ENCODE assay signal across 8 mouse cellular contexts in the genomic region with DNA sequence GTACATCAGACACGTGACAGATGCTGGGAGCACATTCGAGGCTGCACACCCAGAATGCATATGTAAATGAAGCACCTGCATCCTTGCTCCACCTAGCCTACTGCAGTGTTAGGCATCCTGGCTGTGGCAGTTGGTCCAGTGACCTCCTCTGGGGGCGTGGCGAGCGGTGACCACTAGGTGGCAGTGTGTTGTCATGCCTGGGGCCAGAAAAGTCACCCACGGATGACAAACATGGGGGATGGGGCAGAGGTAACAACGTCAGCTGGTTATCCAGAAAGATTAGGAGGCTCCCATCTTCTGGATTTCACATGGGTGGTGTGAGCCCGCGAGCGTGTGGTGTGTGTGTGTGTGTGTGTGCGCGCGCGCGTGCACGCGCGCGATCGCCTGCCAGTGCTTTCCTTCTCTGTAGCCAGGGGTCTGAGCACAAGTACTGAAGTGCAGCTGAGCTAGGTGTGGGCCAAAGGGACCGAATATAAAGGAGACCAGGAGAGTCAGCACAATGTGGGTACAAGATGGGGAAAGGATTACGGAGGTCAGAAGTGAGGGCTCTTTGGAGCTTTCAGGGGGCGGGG. TPM values are rescaled to one million over a fixed set of nuclear protein-coding genes. Genes with fewer than 3 reads are reported as not detected.
DNase-seq lines count a peak whose midpoint lies in the region; ATAC-seq and TF ChIP-seq lines count a peak whose summit lies in the region.

No protein-coding gene starts in this region.

- H3K4me2 ChIP-seq in embryonic facial prominence, embryonic 13.5 days: peak overlapping the region; percentile 81
- H3K4me2 ChIP-seq in limb, embryonic 14.5 days (replicated peaks; ENCODE audit: low read depth, low read length, severe bottlenecking): peak overlapping the region; percentile 78
- peak overlapping the region; percentile 69 for H3K4me2 ChIP-seq in midbrain, postnatal 0 days (ENCODE audit: low read depth, low read length, poor library complexity, severe bottlenecking)

- no peaks in the 10 kb centered on the region for H3K9me3 ChIP-seq in embryonic facial prominence, embryonic 13.5 days
- H3K9me3 ChIP-seq in limb, embryonic 14.5 days (ENCODE audit: control insufficient read depth, low read length): no peaks in the 10 kb centered on the region
- no peaks in the 10 kb centered on the region for H3K9me3 ChIP-seq in midbrain, postnatal 0 days (ENCODE audit: low read length)

- peak overlapping the region; percentile 80 for H3K9ac ChIP-seq in embryonic facial prominence, embryonic 13.5 days
- peak overlapping the region; percentile 74 for H3K9ac ChIP-seq in limb, embryonic 14.5 days (ENCODE audit: low read depth, low read length, severe bottlenecking)
- peak overlapping the region; percentile 75 for H3K9ac ChIP-seq in midbrain, postnatal 0 days (replicated peaks; ENCODE audit: low read length, poor library complexity, severe bottlenecking)

- DNase-seq in 3134 (ENCODE audit: extremely low read depth, insufficient read length, low spot score): peak; percentile 86
- peak; percentile 97 for DNase-seq in adrenal gland, postnatal 36 days
- DNase-seq in heart, adult 8-10 months (ENCODE audit: low spot score): peak; percentile 98
- peak; percentile 98 for DNase-seq in kidney, adult 9 months
- peak; percentile 90 for DNase-seq in limb, embryonic 14.5 days (ENCODE audit: low spot score)
- peak; percentile 95 for DNase-seq in midbrain, postnatal 0 days (ENCODE audit: low spot score)
- peak; percentile 90 to 96 for DNase-seq in spleen, postnatal 14 days (ENCODE audit: low spot score in 2 of 2)

- peaks cover 16% of the 10 kb centered on the region for H3K4me1 ChIP-seq in embryonic facial prominence, embryonic 13.5 days
- peaks cover 11% of the 10 kb centered on the region; the same call in 1 of the 2 replicates for H3K4me1 ChIP-seq in limb, embryonic 14.5 days (ENCODE audit: control insufficient read depth, insufficient read depth, low read length)
- H3K4me1 ChIP-seq in midbrain, postnatal 0 days (ENCODE audit: insufficient read depth, low read length): 0 out of 2 replicates have a peak, but pooled peaks cover 3% of the 10 kb centered on the region

- TF ChIP-seq POLR2A in limb, embryonic 14.5 days (IDR thresholded peaks at IDR 0.05; ENCODE audit: borderline replicate concordance, extremely low read depth, insufficient read depth, insufficient read length): peak; percentile 22; the same call in 1 of the 2 replicates

- H3K36me3 ChIP-seq in embryonic facial prominence, embryonic 13.5 days: no peaks in the 10 kb centered on the region
- H3K36me3 ChIP-seq in limb, embryonic 14.5 days (ENCODE audit: control insufficient read depth, insufficient read depth, low read length): no peaks in the 10 kb centered on the region
- no peaks in the 10 kb centered on the region for H3K36me3 ChIP-seq in midbrain, postnatal 0 days (ENCODE audit: insufficient read depth, low read length)

- peak overlapping the region; percentile 99 for H3K27ac ChIP-seq in embryonic facial prominence, embryonic 13.5 days
- peak overlapping the region; percentile 99 for H3K27ac ChIP-seq in limb, embryonic 14.5 days (replicated peaks; ENCODE audit: low read depth, low read length)
- peak overlapping the region; percentile 99 for H3K27ac ChIP-seq in midbrain, postnatal 0 days (ENCODE audit: low read depth, low read length)

- under 1% methylated on average over 23 of the region's 23 CpGs for WGBS in embryonic facial prominence, embryonic 13.5 days
- WGBS in limb, embryonic 14.5 days: under 1% methylated on average over 23 of the region's 23 CpGs
- under 1% methylated on average over 23 of the region's 23 CpGs for WGBS in midbrain, postnatal 0 days

- TF ChIP-seq CTCF in midbrain, postnatal 0 days (IDR thresholded peaks at IDR 0.05): peak; percentile 97

- H3K27me3 ChIP-seq in embryonic facial prominence, embryonic 13.5 days: no peaks in the 10 kb centered on the region
- H3K27me3 ChIP-seq in limb, embryonic 14.5 days (ENCODE audit: control insufficient read depth, insufficient read depth, low read length): no peaks in the 10 kb centered on the region
- no peaks in the 10 kb centered on the region for H3K27me3 ChIP-seq in midbrain, postnatal 0 days (ENCODE audit: insufficient read depth, low read length)

- peak overlapping the region; percentile 51 for H3K4me3 ChIP-seq in embryonic facial prominence, embryonic 13.5 days
- peak overlapping the region; percentile 48 for H3K4me3 ChIP-seq in limb, embryonic 14.5 days (replicated peaks; ENCODE audit: low read length)
- peak overlapping the region; percentile 32 for H3K4me3 ChIP-seq in midbrain, postnatal 0 days (ENCODE audit: low read depth, low read length)

- ATAC-seq in embryonic facial prominence, embryonic 13.5 days (ENCODE audit: insufficient number of reproducible peaks, insufficient read depth, low FRiP score, low TSS enrichment, low read depth): peak; percentile 69
- ATAC-seq in limb, embryonic 14.5 days (ENCODE audit: low FRiP score, low read depth): peak; percentile 84
- peak; percentile 87 for ATAC-seq in midbrain, postnatal 0 days (ENCODE audit: low FRiP score)

RNA-seq across cellular contexts. Expression of gene Lag3, which starts 7.8 kb away (rescaled TPM):
- 1 to 10 TPM; 1.0 to 1.3 TPM for total RNA-seq in adrenal gland, postnatal 36 days (2021)
- 2.9 and 3.7 TPM in 2 replicates for polyA plus RNA-seq in embryonic facial prominence, embryonic 13.5 days (2015; fragmentation: Nextera tagmentation; extraction: Ambion mirVana)
- total RNA-seq in heart, adult 8-10 months (2022): under 1 TPM in 2 of 4 experiments, not detected in 2; 0.24 to 0.75 TPM
- polyA plus RNA-seq in limb, embryonic 14.5 days (2012; rRNA removed): 2.3 and 3.2 TPM in 2 replicates
- polyA plus RNA-seq in limb, embryonic 14.5 days (2014; fragmentation: Nextera tagmentation; extraction: Ambion mirVana): 2.0 and 2.6 TPM in 2 replicates
- total RNA-seq in midbrain, postnatal 0 days (2014; rRNA removed): 1.1 and 2.1 TPM in 2 replicates
- 2.8 and 3.5 TPM in 2 replicates for polyA plus RNA-seq in midbrain, postnatal 0 days (2015; fragmentation: Nextera tagmentation; extraction: Ambion mirVana)

RNA-seq across cellular contexts. Expression of gene Cd4, which starts 15.6 kb away (rescaled TPM):
- under 1 TPM; 0.30 to 0.50 TPM for total RNA-seq in adrenal gland, postnatal 36 days (2021)
- 0.37 TPM in 1 of 2 replicates, not detected in the other for polyA plus RNA-seq in embryonic facial prominence, embryonic 13.5 days (2015; fragmentation: Nextera tagmentation; extraction: Ambion mirVana)
- under 1 TPM; 0.19 to 0.54 (median 0.25) TPM for total RNA-seq in heart, adult 8-10 months (2022)
- polyA plus RNA-seq in limb, embryonic 14.5 days (2012; rRNA removed): 0.23 and 0.26 TPM in 2 replicates
- 0.10 and 0.51 TPM in 2 replicates for polyA plus RNA-seq in limb, embryonic 14.5 days (2014; fragmentation: Nextera tagmentation; extraction: Ambion mirVana)
- total RNA-seq in midbrain, postnatal 0 days (2014; rRNA removed): 0.19 and 2.8 TPM in 2 replicates
- polyA plus RNA-seq in midbrain, postnatal 0 days (2015; fragmentation: Nextera tagmentation; extraction: Ambion mirVana): 0.25 and 0.58 TPM in 2 replicates

RNA-seq across cellular contexts. Expression of gene Ptms, which starts 16.2 kb away (rescaled TPM):
- 100 to 1,000 TPM; 753 to 830 TPM for total RNA-seq in adrenal gland, postnatal 36 days (2021)
- polyA plus RNA-seq in embryonic facial prominence, embryonic 13.5 days (2015; fragmentation: Nextera tagmentation; extraction: Ambion mirVana): 327 and 349 TPM in 2 replicates
- 100 to 1,000 TPM; 116 to 160 (median 152) TPM for total RNA-seq in heart, adult 8-10 months (2022)
- polyA plus RNA-seq in limb, embryonic 14.5 days (2012; rRNA removed): 1,126 and 1,778 TPM in 2 replicates
- 306 and 353 TPM in 2 replicates for polyA plus RNA-seq in limb, embryonic 14.5 days (2014; fragmentation: Nextera tagmentation; extraction: Ambion mirVana)
- total RNA-seq in midbrain, postnatal 0 days (2014; rRNA removed): 814 and 944 TPM in 2 replicates
- 810 TPM in 2 replicates for polyA plus RNA-seq in midbrain, postnatal 0 days (2015; fragmentation: Nextera tagmentation; extraction: Ambion mirVana)

RNA-seq across cellular contexts. Expression of gene Mlf2, which starts 27.5 kb away (rescaled TPM):
- total RNA-seq in adrenal gland, postnatal 36 days (2021): 100 to 1,000 TPM; 284 to 296 TPM
- polyA plus RNA-seq in embryonic facial prominence, embryonic 13.5 days (2015; fragmentation: Nextera tagmentation; extraction: Ambion mirVana): 342 and 360 TPM in 2 replicates
- total RNA-seq in heart, adult 8-10 months (2022): 100 to 1,000 TPM; 177 to 202 (median 195) TPM
- 407 and 471 TPM in 2 replicates for polyA plus RNA-seq in limb, embryonic 14.5 days (2012; rRNA removed)
- polyA plus RNA-seq in limb, embryonic 14.5 days (2014; fragmentation: Nextera tagmentation; extraction: Ambion mirVana): 355 and 380 TPM in 2 replicates
- 512 and 647 TPM in 2 replicates for total RNA-seq in midbrain, postnatal 0 days (2014; rRNA removed)
- polyA plus RNA-seq in midbrain, postnatal 0 days (2015; fragmentation: Nextera tagmentation; extraction: Ambion mirVana): 628 and 643 TPM in 2 replicates

RNA-seq across cellular contexts. Expression of gene Gpr162, which starts 39.9 kb away (rescaled TPM):
- total RNA-seq in adrenal gland, postnatal 36 days (2021): 1 to 10 TPM in 1 of 2 experiments, under 1 TPM in 1; 0.89 to 1.2 TPM
- polyA plus RNA-seq in embryonic facial prominence, embryonic 13.5 days (2015; fragmentation: Nextera tagmentation; extraction: Ambion mirVana): 2.0 and 2.4 TPM in 2 replicates
- 1 to 10 TPM in 1 of 4 experiments, under 1 TPM in 3; 0.31 to 1.6 (median 0.74) TPM for total RNA-seq in heart, adult 8-10 months (2022)
- polyA plus RNA-seq in limb, embryonic 14.5 days (2012; rRNA removed): 7.5 and 10.8 TPM in 2 replicates
- 2.1 and 2.3 TPM in 2 replicates for polyA plus RNA-seq in limb, embryonic 14.5 days (2014; fragmentation: Nextera tagmentation; extraction: Ambion mirVana)
- total RNA-seq in midbrain, postnatal 0 days (2014; rRNA removed): 198 and 225 TPM in 2 replicates
- 38.3 and 39.3 TPM in 2 replicates for polyA plus RNA-seq in midbrain, postnatal 0 days (2015; fragmentation: Nextera tagmentation; extraction: Ambion mirVana)

Comparison
In these comparisons a context has a peak if more than half of its experiments do, and no peak if none do; other contexts are left out.
1. Peak in every context shown above with its lines: DNase-seq, ATAC-seq, H3K4me3 ChIP-seq and H3K27ac ChIP-seq.